Mouse (Mus musculus) embryonic facial prominence, embryonic 11.5 days (tissue): Measurements from ENCODE around the gene Fam198a. TPM values are rescaled to one million over a fixed set of nuclear protein-coding genes. Genes with fewer than 3 reads are reported as not detected.

Experiments used
- ATAC-seq: fragments of 200-750 bp; cut with Nextera tagmentation; replicated peaks from 2 replicates; pipeline ENCODE4 v1.8.0; 2017; ENCODE audit warnings: low read depth; ENCODE audit not compliant: insufficient number of reproducible peaks, low FRiP score, low TSS enrichment
- DNase-seq: peaks from one replicate; pipeline ENCODE4 v3.0.0-alpha.2; 2015; ENCODE audit warnings: low spot score
- H3K27ac ChIP-seq: fragments of 300-500 bp; sonication (generic); replicated peaks from 2 replicates; pipeline ENCODE4 v1.5.1; 2014; ENCODE audit warnings: mild to moderate bottlenecking, low read depth, low read length, control low read depth
- H3K27me3 ChIP-seq: fragments of 300-500 bp; sonication (generic); 2 replicates; pipeline ENCODE4 v1.6.1; 2014; ENCODE audit warnings: mild to moderate bottlenecking, low read length, moderate library complexity, mixed read lengths; ENCODE audit not compliant: control insufficient read depth, insufficient read depth
- H3K36me3 ChIP-seq: fragments of 300-500 bp; sonication (generic); replicated peaks from 2 replicates; pipeline ENCODE4 v1.6.1; 2014; ENCODE audit warnings: low read depth, mild to moderate bottlenecking, low read length, moderate library complexity, mixed read lengths; ENCODE audit not compliant: control insufficient read depth, insufficient read depth
- H3K4me1 ChIP-seq: fragments of 300-500 bp; sonication (generic); 2 replicates; pipeline ENCODE4 v1.6.1; 2014; ENCODE audit warnings: low read length, mixed read lengths; ENCODE audit not compliant: control insufficient read depth, insufficient read depth
- H3K4me2 ChIP-seq: fragments of 300-500 bp; sonication (generic); 2 replicates; pipeline ENCODE4 v1.6.1; 2014; ENCODE audit warnings: low read depth, mild to moderate bottlenecking, control low read depth, low read length, moderate library complexity
- H3K4me3 ChIP-seq: fragments of 300-500 bp; sonication (generic); 2 replicates; pipeline ENCODE4 v1.5.1; 2014; ENCODE audit warnings: low read depth, low read length, control low read depth
- H3K9ac ChIP-seq: fragments of 300-500 bp; sonication (generic); replicated peaks from 2 replicates; pipeline ENCODE4 v1.6.1; 2014; ENCODE audit warnings: mild to moderate bottlenecking, control low read depth, low read length
- H3K9me3 ChIP-seq: fragments of 300-500 bp; sonication (generic); replicated peaks from 2 replicates; pipeline ENCODE4 v1.6.1; 2016; ENCODE audit warnings: mild to moderate bottlenecking, low read length, inconsistent platforms, mixed read lengths; ENCODE audit not compliant: control insufficient read depth
- WGBS: fragments of 180-500 bp; shearing (Covaris S2); extraction: QIAGEN DNeasy Blood & Tissue Kit; methylation state at CpG from one replicate; pipeline ENCODE4 v1.1.7; 2014; 5-methylcytosine and 5-hydroxymethylcytosine counted together
- polyA plus RNA-seq: library from polyadenylated mRNA; unstranded; fragments of >200 nt; fragmentation: Nextera tagmentation; extraction: Ambion mirVana; gene quantifications from 2 replicates; pipeline ENCODE4 v1.2.1, GENCODE M21; 2014

Gene Fam198a
- polyA plus RNA-seq, 1 experiment from 2014 or later, result 0.35 TPM

DNA sequence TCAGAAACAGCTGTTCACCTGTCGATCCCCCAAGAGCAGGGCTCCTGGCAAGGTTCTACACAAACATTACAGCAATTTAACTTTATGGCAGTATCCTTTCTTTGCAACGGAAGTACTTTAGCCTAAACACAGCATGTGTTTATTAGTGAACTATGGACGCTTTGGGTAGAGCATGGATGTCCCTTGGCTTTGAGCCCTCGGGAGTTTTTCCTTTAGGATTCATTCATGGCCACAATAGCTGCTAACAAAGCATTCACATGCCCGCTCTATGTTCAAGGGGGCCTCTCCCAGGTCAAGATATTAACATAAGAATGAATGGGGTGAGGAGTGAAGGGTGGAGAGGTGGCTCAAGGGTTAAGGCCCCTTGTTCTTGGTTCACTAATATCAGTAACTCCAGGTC lies 38.7 kb downstream of the Fam198a start:
- 68% methylated on average over 5 of the region's 5 CpGs for WGBS
- no peak overlapping the region for H3K9ac ChIP-seq
- H3K27me3 ChIP-seq, result no peaks in the 10 kb centered on the region
- H3K27ac ChIP-seq, result no peak overlapping the region
- H3K36me3 ChIP-seq, result no peaks in the 10 kb centered on the region
- H3K4me3 ChIP-seq, result no peak overlapping the region
- no peak overlapping the region for H3K4me2 ChIP-seq
- H3K4me1 ChIP-seq, result no peaks in the 10 kb centered on the region
- H3K9me3 ChIP-seq, result no peaks in the 10 kb centered on the region
- ATAC-seq, result no peak
- no peak for DNase-seq

DNA sequence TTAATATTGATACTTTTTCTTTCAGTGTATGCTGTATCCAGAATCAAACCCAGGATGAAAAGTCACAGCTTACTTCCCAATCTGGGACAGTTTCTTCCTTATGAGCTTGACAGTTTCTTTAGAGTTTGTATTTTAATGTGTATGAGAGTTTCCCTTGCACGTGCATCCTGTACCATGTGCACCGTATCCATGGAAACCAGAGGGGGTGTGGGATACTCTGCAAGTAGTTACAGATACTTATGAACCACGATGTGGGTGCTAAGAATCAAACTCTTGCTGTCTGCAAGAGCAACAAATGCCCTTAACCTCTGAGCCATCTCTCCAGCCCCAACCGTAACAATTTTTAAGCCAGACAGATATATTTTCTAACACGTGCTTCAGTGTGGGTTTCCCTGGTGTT lies 40.3 kb downstream of the Fam198a start:
- WGBS, result 77% methylated on average over 5 of the region's 5 CpGs
- Histone ChIP-seq H3K4me2 (no peak overlapping the region), H3K36me3 (no peaks in the 10 kb centered on the region), H3K4me1 (no peaks in the 10 kb centered on the region), H3K4me3 (no peak overlapping the region), H3K27ac (no peak overlapping the region), H3K9me3 (no peaks in the 10 kb centered on the region), H3K27me3 (no peaks in the 10 kb centered on the region), H3K9ac (no peak overlapping the region)
- ATAC-seq (no peak), DNase-seq (no peak)

GRCm38 (mm10) chr9:121993047-121993446 lies 42.3 kb downstream of the Fam198a start:
- no peaks in the 10 kb centered on the region for H3K27me3 ChIP-seq
- no peak for ATAC-seq
- H3K4me1 ChIP-seq, result no peaks in the 10 kb centered on the region
- no peak for DNase-seq
- no peak overlapping the region for H3K9ac ChIP-seq
- 71% methylated on average over 3 of the region's 3 CpGs for WGBS
- no peaks in the 10 kb centered on the region for H3K9me3 ChIP-seq
- H3K4me2 ChIP-seq, result no peak overlapping the region
- H3K36me3 ChIP-seq, result no peaks in the 10 kb centered on the region
- H3K27ac ChIP-seq, result no peak overlapping the region
- H3K4me3 ChIP-seq, result no peak overlapping the region

GRCm38 (mm10) chr9:121995077-121995476 lies 44.3 kb downstream of the Fam198a start:
- H3K27me3 ChIP-seq, result no peaks in the 10 kb centered on the region
- H3K4me1 ChIP-seq, result no peaks in the 10 kb centered on the region
- H3K4me2 ChIP-seq, result peak overlapping the region; percentile 64
- peak overlapping the region; percentile 66 for H3K4me3 ChIP-seq
- H3K36me3 ChIP-seq, result no peaks in the 10 kb centered on the region
- ATAC-seq (no peak), DNase-seq (no peak)
- peak overlapping the region; percentile 71 for H3K9ac ChIP-seq
- WGBS, result 20% methylated on average over 10 of the region's 10 CpGs
- no peak overlapping the region for H3K27ac ChIP-seq
- no peaks in the 10 kb centered on the region for H3K9me3 ChIP-seq

GRCm38 (mm10) chr9:121995508-121996131 lies 44.8 kb downstream of the Fam198a start:
- Histone ChIP-seq H3K4me3 (peak overlapping the region; percentile 66), H3K27ac (no peak overlapping the region), H3K36me3 (no peaks in the 10 kb centered on the region), H3K4me2 (peak overlapping the region; percentile 64), H3K4me1 (no peaks in the 10 kb centered on the region), H3K9ac (peak overlapping the region; percentile 71), H3K27me3 (no peaks in the 10 kb centered on the region), H3K9me3 (no peaks in the 10 kb centered on the region)
- under 1% methylated on average over 52 of the region's 53 CpGs for WGBS
- ATAC-seq (peak; percentile 78), DNase-seq (peak; percentile 90)

GRCm38 (mm10) chr9:121997010-121997409 lies 46.2 kb downstream of the Fam198a start, which contains the start of gene Pomgnt2:
TSS of gene Pomgnt2 (minus strand) at chr9:121997110.
- DNase-seq, result no peak
- no peaks in the 10 kb centered on the region for H3K9me3 ChIP-seq
- H3K36me3 ChIP-seq, result no peaks in the 10 kb centered on the region
- H3K27ac ChIP-seq, result no peak within 1 kb of the TSS
- peak within 1 kb of the TSS; percentile 66 for H3K4me3 ChIP-seq
- no peaks in the 10 kb centered on the region for H3K4me1 ChIP-seq
- no peak within 1 kb of the TSS for H3K4me2 ChIP-seq
- no peak for ATAC-seq
- H3K9ac ChIP-seq, result no peak within 1 kb of the TSS
- H3K27me3 ChIP-seq, result no peaks in the 10 kb centered on the region

DNA sequence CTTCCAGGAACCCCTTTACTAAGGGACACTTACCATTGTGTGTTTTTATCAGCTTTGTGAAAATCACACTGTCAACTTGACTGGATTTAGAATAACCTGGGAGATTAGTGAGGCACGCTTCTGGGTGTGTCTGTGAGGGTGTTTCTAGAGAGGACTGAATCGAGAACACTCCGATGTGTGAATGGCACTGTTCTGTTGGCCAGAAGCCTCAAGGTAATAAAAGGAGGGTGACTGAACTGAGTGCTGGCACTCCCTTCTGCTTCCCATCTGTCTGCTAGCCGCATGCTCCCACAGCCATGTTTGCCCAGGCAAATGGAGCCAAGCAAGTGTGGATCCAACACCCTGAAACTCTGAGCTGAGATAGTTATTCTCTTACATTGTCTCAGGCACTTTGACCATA lies 47.2 kb downstream of the Fam198a start:
- no peak for ATAC-seq
- no peak overlapping the region for H3K4me3 ChIP-seq
- no peaks in the 10 kb centered on the region for H3K4me1 ChIP-seq
- H3K4me2 ChIP-seq, result no peak overlapping the region
- no peak for DNase-seq
- no peak overlapping the region for H3K27ac ChIP-seq
- 85% methylated on average over 4 of the region's 4 CpGs for WGBS
- no peaks in the 10 kb centered on the region for H3K27me3 ChIP-seq
- H3K9ac ChIP-seq, result no peak overlapping the region
- no peaks in the 10 kb centered on the region for H3K36me3 ChIP-seq
- H3K9me3 ChIP-seq, result no peaks in the 10 kb centered on the region

DNA sequence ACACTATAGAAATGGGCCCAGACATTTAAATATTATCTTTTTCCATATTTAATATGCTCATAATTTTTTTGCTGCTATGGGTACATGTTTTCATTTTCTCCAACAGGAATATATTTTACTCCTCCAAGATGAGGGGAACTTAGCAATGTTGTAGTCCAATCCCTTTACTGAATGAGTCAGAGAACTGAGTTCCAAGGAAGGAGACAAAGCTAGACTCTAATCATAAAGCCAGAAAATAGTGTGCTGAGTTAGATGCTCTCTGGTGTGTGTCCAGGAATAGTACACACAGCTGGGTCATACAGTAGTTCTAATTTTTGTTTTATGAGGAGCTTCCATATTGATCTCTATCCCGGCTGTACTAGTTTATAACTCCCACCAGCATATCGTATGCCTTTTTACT lies 55.4 kb downstream of the Fam198a start:
- Histone ChIP-seq H3K9ac (no peak overlapping the region), H3K36me3 (no peaks in the 10 kb centered on the region), H3K27me3 (no peaks in the 10 kb centered on the region), H3K4me2 (no peak overlapping the region), H3K27ac (no peak overlapping the region), H3K4me3 (no peak overlapping the region), H3K9me3 (no peaks in the 10 kb centered on the region), H3K4me1 (no peaks in the 10 kb centered on the region)
- no peak for DNase-seq
- ATAC-seq, result no peak
- 92% methylated on average over 2 of the region's 2 CpGs for WGBS
